Mouse (Mus musculus): ENCODE measurements around the gene Ilvbl.

The Ilvbl gene

GRCm38 (mm10) chr10:78574250-78575104 is at the start of gene Ilvbl:
Gene Ilvbl, plus strand, starts transcription at chr10:78574346.
- in situ Hi-C loops (cut with MseI, MboI), result no loop called here

DNA sequence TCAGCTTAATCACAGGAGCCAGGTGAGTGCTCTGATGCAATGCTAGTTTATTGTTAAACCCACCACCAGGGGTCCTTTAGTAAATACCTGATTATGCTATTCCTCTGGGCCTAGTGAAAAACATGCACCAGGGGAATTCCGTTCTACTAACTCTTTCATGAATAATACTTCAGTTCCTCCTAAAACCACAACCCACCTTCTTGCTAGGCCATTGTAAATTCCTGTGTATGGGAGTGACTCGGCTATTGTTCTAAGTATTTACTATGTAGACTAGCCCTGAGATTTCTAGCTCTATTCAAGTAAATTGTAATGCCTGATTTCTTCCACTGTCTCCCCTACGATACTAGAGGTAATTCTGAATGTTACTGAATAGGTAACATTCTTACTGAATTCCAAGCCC is 49.1 kb upstream of the Ilvbl start:
- in situ Hi-C loops (cut with MseI, MboI), result loop anchor here (10.0 to 25.0 kb wide), 2 partner anchors 80 to 212 kb away; no protein-coding TSS in a partner anchor

DNA sequence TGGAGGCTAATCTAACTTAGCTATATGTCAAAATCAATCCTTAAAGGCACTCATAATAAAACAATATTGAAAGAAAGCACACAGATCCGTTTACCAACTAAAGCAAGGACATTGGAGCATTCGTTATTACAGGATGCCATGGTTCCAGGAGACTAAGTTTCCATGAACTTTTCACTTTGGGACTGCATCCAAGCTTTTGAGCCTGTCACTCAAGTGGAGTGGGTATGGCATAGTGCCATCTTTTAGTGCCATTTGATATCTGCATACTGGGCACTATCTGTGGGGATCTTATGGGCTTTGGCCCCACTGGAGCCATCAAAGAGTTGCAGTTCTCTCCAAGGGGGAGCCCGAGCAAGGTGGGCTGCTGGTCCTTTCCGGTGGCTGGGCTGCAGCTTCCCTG is 48.6 kb upstream of the Ilvbl start:
- in situ Hi-C loops (cut with MseI, MboI), result loop anchor here (10.0 to 25.0 kb wide), 2 partner anchors 79 to 212 kb away; no protein-coding TSS in a partner anchor

GRCm38 (mm10) chr10:78540943-78541342 is 33.2 kb upstream of the Ilvbl start:
- in situ Hi-C loops (cut with MseI, MboI), result loop anchor here in 1 of 2 experiments (25.0 kb wide), 1 partner anchor 196 kb away; no protein-coding TSS in a partner anchor

- in situ Hi-C loops (cut with MseI, MboI), result no loop called here
Observed at GRCm38 (mm10) chr10:78565070-78565469, 9.1 kb upstream of the Ilvbl start.

GRCm38 (mm10) chr10:78569191-78569590 is 5.0 kb upstream of the Ilvbl start:
- in situ Hi-C loops (cut with MseI, MboI), result no loop called here

DNA sequence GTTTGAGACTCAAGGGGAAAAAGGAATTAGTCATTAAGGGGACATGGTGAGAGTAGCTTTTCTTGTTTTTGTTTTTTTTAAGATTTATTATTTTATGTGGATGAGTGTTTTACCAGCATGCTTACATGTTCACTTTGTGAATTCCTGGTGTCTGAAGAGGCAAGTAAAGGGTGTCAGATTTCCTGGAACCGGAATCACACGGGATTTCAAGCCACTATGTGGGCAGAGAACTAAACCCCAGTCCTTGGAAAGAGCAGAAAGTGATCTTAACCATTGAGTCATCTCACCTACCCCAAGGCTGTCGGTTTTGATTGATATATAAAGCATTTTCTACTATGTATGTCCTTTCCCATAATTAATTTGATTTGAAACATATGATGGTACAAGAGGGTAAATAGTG is 4.5 kb upstream of the Ilvbl start:
- in situ Hi-C loops (cut with MseI, MboI), result no loop called here

- in situ Hi-C loops (cut with MseI, MboI), result no loop called here
Observed at GRCm38 (mm10) chr10:78570416-78570815, 3.7 kb upstream of the Ilvbl start.

- in situ Hi-C loops (cut with MseI, MboI), result no loop called here
Observed at GRCm38 (mm10) chr10:78570897-78571296, 3.2 kb upstream of the Ilvbl start.

DNA sequence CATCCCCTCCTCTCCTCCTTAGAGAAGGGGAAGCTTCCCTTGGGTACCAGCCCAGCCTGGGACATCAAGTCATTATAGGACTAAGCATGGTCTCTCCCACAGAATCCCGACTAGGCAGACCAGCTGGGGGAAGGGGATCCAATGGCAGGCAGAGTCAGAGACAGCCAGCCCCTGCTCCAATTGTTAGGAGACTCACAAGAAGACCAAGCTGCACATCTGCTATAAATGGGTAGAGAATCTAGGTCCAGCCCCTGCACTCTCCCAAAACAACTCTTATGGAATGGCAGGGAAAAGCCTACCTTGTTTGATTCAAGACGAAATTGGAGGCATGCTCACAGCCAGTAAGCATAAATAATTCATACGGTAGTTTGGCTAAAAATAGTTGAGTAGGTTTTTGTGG is 920 bp upstream of the Ilvbl start:
- in situ Hi-C loops (cut with MseI, MboI), result no loop called here

DNA sequence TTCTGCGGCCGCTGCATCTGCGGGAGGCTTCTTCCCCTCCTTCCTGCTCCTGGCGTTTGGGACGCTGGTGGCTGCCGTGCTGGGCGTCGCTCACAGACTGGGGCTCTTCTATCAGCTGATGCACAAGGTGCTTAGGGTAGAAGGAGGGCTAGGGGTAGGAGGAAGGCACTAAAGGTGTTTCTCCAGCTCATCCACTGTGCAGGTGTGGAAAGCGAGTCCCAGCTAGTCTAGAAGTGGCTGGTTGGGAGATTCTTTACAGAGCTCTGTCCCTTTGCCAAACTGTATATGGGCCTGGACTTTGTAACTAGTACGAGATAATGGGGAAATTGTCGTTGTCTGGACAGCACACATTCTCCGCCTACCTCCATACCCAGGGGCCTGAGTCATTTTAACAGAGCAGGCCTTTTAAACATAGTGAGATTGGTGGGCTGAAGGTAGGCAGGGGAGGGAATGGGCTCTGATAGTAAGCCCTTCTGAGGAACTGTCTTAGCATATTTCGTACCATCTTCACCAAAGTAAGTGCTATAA is 1.0 kb downstream of the Ilvbl start:
- in situ Hi-C loops (cut with MseI, MboI), result no loop called here

- in situ Hi-C loops (cut with MseI, MboI), result no loop called here
Observed at GRCm38 (mm10) chr10:78575690-78576089, 1.5 kb downstream of the Ilvbl start.

DNA sequence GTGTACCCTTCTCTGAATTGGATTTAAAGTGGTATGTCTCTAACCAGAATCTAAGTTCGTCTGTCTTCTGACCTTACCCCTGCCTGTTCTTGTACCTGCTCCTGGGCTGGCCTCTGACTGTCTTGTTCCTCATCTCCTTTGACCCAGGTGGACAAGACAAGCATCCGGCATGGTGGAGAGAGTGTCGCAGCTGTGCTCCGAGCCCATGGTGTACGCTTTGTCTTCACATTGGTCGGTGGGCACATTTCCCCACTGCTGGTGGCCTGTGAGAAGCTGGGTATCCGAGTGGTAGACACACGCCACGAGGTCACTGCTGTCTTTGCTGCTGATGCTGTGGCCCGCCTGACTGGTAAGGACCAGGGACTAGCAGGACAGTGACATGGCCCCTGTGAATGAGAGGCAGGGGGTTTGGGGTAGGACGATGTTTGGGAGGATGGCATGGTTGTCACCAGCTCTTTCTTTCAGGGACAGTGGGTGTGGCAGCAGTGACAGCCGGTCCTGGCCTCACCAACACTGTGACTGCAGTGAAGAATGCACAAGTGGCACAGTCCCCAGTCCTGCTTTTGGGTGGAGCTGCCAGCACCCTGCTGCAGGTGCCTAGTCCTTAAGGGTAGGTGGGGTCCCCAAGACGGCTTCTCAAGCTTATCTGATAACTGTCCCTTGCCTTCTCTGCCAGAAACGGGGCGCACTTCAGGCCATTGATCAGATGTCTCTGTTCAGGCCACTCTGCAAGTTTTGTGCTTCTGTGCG is 2.5 kb downstream of the Ilvbl start:
- in situ Hi-C loops (cut with MseI, MboI), result no loop called here

DNA sequence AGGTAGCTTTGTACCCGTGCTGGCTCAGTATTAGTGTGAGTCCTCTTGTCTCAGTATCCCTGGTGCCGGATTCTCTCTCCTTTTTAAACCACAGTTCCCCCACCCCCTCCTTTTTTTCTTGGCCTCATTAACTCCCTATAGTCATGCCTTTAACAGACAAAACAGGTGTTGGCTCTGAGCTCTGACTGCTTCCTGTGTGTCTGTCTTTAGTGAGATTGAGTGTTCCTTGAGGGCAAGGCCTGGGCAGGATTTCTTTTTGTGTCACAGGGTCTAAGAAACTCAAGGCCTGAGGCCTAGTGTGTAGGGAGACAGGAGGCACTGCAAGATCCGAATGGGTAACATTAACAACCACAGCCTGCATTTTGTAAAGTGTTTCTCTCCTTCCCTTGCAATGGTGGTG is 4.1 kb downstream of the Ilvbl start:
- in situ Hi-C loops (cut with MseI, MboI), result no loop called here

GRCm38 (mm10) chr10:78581121-78581520 is 7.0 kb downstream of the Ilvbl start:
- in situ Hi-C loops (cut with MseI, MboI), result no loop called here

GRCm38 (mm10) chr10:78583347-78583746 is 9.2 kb downstream of the Ilvbl start:
- in situ Hi-C loops (cut with MseI, MboI), result no loop called here

GRCm38 (mm10) chr10:78583939-78584338 is 9.8 kb downstream of the Ilvbl start:
- in situ Hi-C loops (cut with MseI, MboI), result no loop called here

GRCm38 (mm10) chr10:78584996-78585395 is 10.8 kb downstream of the Ilvbl start:
- in situ Hi-C loops (cut with MseI, MboI), result no loop called here

- in situ Hi-C loops (cut with MseI, MboI), result no loop called here
Observed at GRCm38 (mm10) chr10:78585606-78586005, 11.5 kb downstream of the Ilvbl start.

GRCm38 (mm10) chr10:78586026-78586425 is 11.9 kb downstream of the Ilvbl start:
- in situ Hi-C loops (cut with MseI, MboI), result no loop called here

GRCm38 (mm10) chr10:78589291-78589690 is 15.1 kb downstream of the Ilvbl start:
- in situ Hi-C loops (cut with MseI, MboI), result no loop called here

DNA sequence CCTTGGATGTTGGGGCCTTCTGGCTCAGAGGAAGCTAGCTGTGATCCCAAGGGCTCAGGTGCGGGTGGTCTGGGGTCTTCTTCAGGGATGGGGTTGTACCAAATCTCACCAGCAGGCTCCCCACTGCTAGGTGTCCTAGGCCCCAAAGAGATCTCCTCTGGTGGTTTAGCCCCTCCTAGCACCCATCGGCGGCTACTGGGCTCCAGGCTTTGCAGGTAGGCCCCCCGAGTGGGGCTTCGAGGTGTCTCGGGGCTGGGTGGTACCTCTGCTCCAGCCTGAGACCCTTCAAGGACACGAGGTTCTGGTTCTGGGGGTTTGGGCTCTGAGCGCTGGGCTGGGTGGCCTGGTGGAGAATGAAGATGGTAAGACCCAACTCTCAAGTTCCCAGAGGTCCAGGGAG is 15.8 kb downstream of the Ilvbl start:
- in situ Hi-C loops (cut with MseI, MboI), result no loop called here

Data from mouse trophoblast stem cell (cell line).